Mouse (Mus musculus): Measurements from ENCODE around the gene Ccdc106.

- TF ChIP-seq CTCF (conservative IDR thresholded peaks at IDR 0.05 in 1 of 2, IDR thresholded peaks at IDR 0.05 in 1 of 2; ENCODE audit: low read depth in 2 of 2, low read length in 2 of 2) (no peak), POLR2A (IDR thresholded peaks at IDR 0.05; ENCODE audit: low read depth, low read length) (no peak), SIN3A (IDR thresholded peaks at IDR 0.05; ENCODE audit: low read length) (no peak), ETS1 (conservative IDR thresholded peaks at IDR 0.05; ENCODE audit: low read depth, low read length) (no peak), TCF12 (IDR thresholded peaks at IDR 0.05; ENCODE audit: low read depth, low read length) (no peak), EP300 (IDR thresholded peaks at IDR 0.05; ENCODE audit: low read length) (no peak), POLR2AphosphoS2 (IDR thresholded peaks at IDR 0.05; ENCODE audit: low read depth, low read length) (no peak), CHD1 (IDR thresholded peaks at IDR 0.05; ENCODE audit: low read depth, low read length) (no peak), KAT2A (IDR thresholded peaks at IDR 0.05; ENCODE audit: insufficient replicate concordance, low read length) (no peak), USF1 (IDR thresholded peaks at IDR 0.05; ENCODE audit: low read depth, low read length) (no peak), RAD21 (IDR thresholded peaks at IDR 0.05; ENCODE audit: low read depth, low read length) (no peak), HCFC1 (IDR thresholded peaks at IDR 0.05; ENCODE audit: low read depth, low read length) (no peak), MXI1 (IDR thresholded peaks at IDR 0.05; ENCODE audit: low read depth, low read length) (no peak)
These were observed 12.1 kb upstream of the Ccdc106 start for GRCm38 (mm10) chr7:5008229-5008628.

Measured in CH12.LX (cell line).